Mouse (Mus musculus): ENCODE measurements at regions not wholly inside any gene's neighbourhood (a gene's known extent, or its start where the extent isn't known, plus 50 kb on each side); places are given as distances from the start of the nearest gene placed in this dataset.

GRCm38 (mm10) chr6:110137043-110137650, 508.2 kb upstream of the Grm7 start:
- TF ChIP-seq CTCF (IDR thresholded peaks at IDR 0.05; ENCODE audit: low read depth, low read length): no peak
- no peak for TF ChIP-seq POLR2A (IDR thresholded peaks at IDR 0.05; ENCODE audit: extremely low read depth, insufficient read depth, low read length)

Measured in liver, adult 2 months (tissue).